13 mouse cellular contexts compared by ENCODE assay signal in the genomic region with DNA sequence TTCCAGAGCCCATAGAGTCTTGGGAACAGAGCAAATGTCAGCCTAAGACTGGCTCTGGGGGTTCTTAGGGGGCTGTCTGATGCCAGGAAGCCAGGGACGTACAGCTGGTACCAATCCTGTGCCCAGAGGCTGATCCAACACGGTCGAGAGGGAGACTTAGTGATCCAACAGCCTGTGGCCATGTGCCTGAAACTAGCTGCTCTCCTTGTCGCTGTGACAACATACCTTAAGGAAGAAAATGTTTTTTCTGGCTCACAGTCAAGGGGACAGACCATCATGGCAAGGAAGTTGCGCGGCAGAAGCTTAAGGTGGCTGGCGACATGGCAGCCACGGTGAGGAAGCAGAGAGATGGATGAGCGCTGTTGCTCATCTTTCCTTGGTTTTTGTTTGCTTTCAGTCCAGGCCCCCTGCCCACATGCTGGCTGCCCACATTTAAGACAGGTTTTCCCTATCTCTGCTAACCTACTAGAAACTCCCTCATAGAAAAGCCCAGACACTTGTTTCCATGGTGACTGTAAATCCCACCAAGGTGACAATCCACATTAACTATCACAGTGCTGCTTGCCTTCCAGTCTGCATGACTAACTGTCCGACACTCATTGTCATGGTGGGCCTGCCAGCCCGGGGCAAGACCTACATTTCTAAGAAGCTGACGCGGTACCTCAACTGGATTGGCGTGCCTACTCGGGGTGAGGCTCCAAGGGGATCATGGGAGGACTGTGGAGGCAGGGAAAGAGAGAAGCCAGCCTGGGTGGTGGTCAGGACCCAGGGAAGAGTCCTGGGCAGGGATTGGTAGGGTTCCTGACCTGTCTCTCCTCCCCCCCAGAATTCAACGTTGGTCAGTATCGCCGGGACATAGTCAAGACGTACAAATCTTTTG. TPM values are rescaled to one million over a fixed set of nuclear protein-coding genes. Genes with fewer than 3 reads are reported as not detected.
DNase-seq lines count a peak whose midpoint lies in the region; ATAC-seq and TF ChIP-seq lines count a peak whose summit lies in the region.
"Had no signal": no experiment of that assay in that cellular context is flagged by ENCODE, and none has a peak within 500 bp of the region (broad histone marks: within the 10 kb centered on the region; RNA-seq: fewer than 3 reads in every experiment).

No protein-coding gene starts in this region.

- no peaks in the 10 kb centered on the region for H3K27me3 ChIP-seq in hindbrain, embryonic 13.5 days
- H3K27me3 ChIP-seq in hindbrain, embryonic 10.5 days (ENCODE audit: insufficient read depth, poor library complexity, severe bottlenecking) = no peaks in the 10 kb centered on the region
- H3K27me3 ChIP-seq in neural tube, embryonic 13.5 days = no peaks in the 10 kb centered on the region
- no peaks in the 10 kb centered on the region for H3K27me3 ChIP-seq in neural tube, embryonic 15.5 days (replicated peaks)
- H3K27me3 ChIP-seq in midbrain, postnatal 0 days (ENCODE audit: insufficient read depth, low read length) = no peaks in the 10 kb centered on the region
- H3K27me3 ChIP-seq: forebrain, embryonic 12.5 days had no signal

- ATAC-seq in hindbrain, embryonic 13.5 days (ENCODE audit: low FRiP score) = no peak
- ATAC-seq in neural tube, embryonic 13.5 days (ENCODE audit: low read depth) = no peak
- ATAC-seq in neural tube, embryonic 15.5 days (ENCODE audit: low FRiP score) = no peak
- ATAC-seq in midbrain, postnatal 0 days (ENCODE audit: low FRiP score) = peak; percentile 42; the same call in 1 of the 2 replicates
- ATAC-seq in inflammation-experienced regulatory T-cells, adult 6 months = no peak

- peaks cover 7% of the 10 kb centered on the region for H3K36me3 ChIP-seq in hindbrain, embryonic 13.5 days
- H3K36me3 ChIP-seq in hindbrain, embryonic 10.5 days = no peaks in the 10 kb centered on the region
- H3K36me3 ChIP-seq in neural tube, embryonic 13.5 days = peaks cover 7% of the 10 kb centered on the region
- H3K36me3 ChIP-seq in neural tube, embryonic 15.5 days = peaks cover 15% of the 10 kb centered on the region
- H3K36me3 ChIP-seq in midbrain, postnatal 0 days (ENCODE audit: insufficient read depth, low read length) = peaks cover 8% of the 10 kb centered on the region; the same call in 1 of the 2 replicates
- H3K36me3 ChIP-seq: embryonic facial prominence, embryonic 10.5 days; forebrain, embryonic 12.5 days had no signal

- 0 out of 2 replicates have a peak overlapping the region, but pooled peaks have one; percentile 13 for H3K9ac ChIP-seq in hindbrain, embryonic 13.5 days
- H3K9ac ChIP-seq in neural tube, embryonic 13.5 days = peak overlapping the region; percentile 23; the same call in 1 of the 2 replicates
- H3K9ac ChIP-seq in neural tube, embryonic 15.5 days (replicated peaks) = no peak overlapping the region
- H3K9ac ChIP-seq in midbrain, postnatal 0 days (replicated peaks; ENCODE audit: low read length, poor library complexity, severe bottlenecking) = no peak overlapping the region
- H3K9ac ChIP-seq: forebrain, embryonic 12.5 days had no signal

- no peak for DNase-seq in hindbrain, embryonic 10.5 days (ENCODE audit: low spot score)
- peak; percentile 17 for DNase-seq in midbrain, postnatal 0 days (ENCODE audit: low spot score)
- no peak for DNase-seq in Muller cell, postnatal 12 days (ENCODE audit: inconsistent ontology term)
- DNase-seq: heart, postnatal 10 days; kidney, adult 11 months; thymus, postnatal 4 days had no signal

- WGBS in hindbrain, embryonic 13.5 days = 87% methylated on average over 19 of the region's 19 CpGs
- 88% methylated on average over 19 of the region's 19 CpGs for WGBS in hindbrain, embryonic 10.5 days
- 86% methylated on average over 19 of the region's 19 CpGs for WGBS in neural tube, embryonic 13.5 days
- 87% methylated on average over 19 of the region's 19 CpGs for WGBS in neural tube, embryonic 15.5 days
- WGBS in midbrain, postnatal 0 days = 65% methylated on average over 19 of the region's 19 CpGs

- H3K4me1 ChIP-seq in hindbrain, embryonic 13.5 days (replicated peaks) = peaks cover 24% of the 10 kb centered on the region; the same call in 1 of the 2 replicates
- H3K4me1 ChIP-seq in hindbrain, embryonic 10.5 days (replicated peaks) = peaks cover 11% of the 10 kb centered on the region; the same call in 1 of the 2 replicates
- H3K4me1 ChIP-seq in neural tube, embryonic 13.5 days (replicated peaks) = 0 out of 2 replicates have a peak, but pooled peaks cover 14% of the 10 kb centered on the region
- peaks cover 18% of the 10 kb centered on the region for H3K4me1 ChIP-seq in neural tube, embryonic 15.5 days
- no peaks in the 10 kb centered on the region for H3K4me1 ChIP-seq in brown adipose tissue, adult 24 weeks (ENCODE audit: control insufficient read depth, insufficient read depth, insufficient read length, low read length)
- no peaks in the 10 kb centered on the region for H3K4me1 ChIP-seq in midbrain, postnatal 0 days (ENCODE audit: insufficient read depth, low read length)

- TF ChIP-seq CTCF in midbrain, postnatal 0 days (IDR thresholded peaks at IDR 0.05) = no peak

- H3K4me3 ChIP-seq in hindbrain, embryonic 13.5 days = no peak overlapping the region
- H3K4me3 ChIP-seq in hindbrain, embryonic 10.5 days = no peak overlapping the region
- no peak overlapping the region for H3K4me3 ChIP-seq in neural tube, embryonic 13.5 days
- no peak overlapping the region for H3K4me3 ChIP-seq in neural tube, embryonic 15.5 days (replicated peaks)
- no peak overlapping the region for H3K4me3 ChIP-seq in brown adipose tissue, adult 24 weeks (ENCODE audit: insufficient read depth, low read depth, low read length)
- no peak overlapping the region for H3K4me3 ChIP-seq in midbrain, postnatal 0 days (ENCODE audit: low read depth, low read length)
- H3K4me3 ChIP-seq: embryonic facial prominence, embryonic 10.5 days; forebrain, embryonic 12.5 days had no signal

- no peak overlapping the region for H3K4me2 ChIP-seq in hindbrain, embryonic 13.5 days
- no peak overlapping the region for H3K4me2 ChIP-seq in neural tube, embryonic 13.5 days
- no peak overlapping the region for H3K4me2 ChIP-seq in neural tube, embryonic 15.5 days
- peak overlapping the region; percentile 15; the same call in 1 of the 2 replicates for H3K4me2 ChIP-seq in midbrain, postnatal 0 days (ENCODE audit: low read depth, low read length, poor library complexity, severe bottlenecking)
- H3K4me2 ChIP-seq: forebrain, embryonic 12.5 days had no signal

- H3K27ac ChIP-seq in hindbrain, embryonic 13.5 days = no peak overlapping the region
- no peak overlapping the region for H3K27ac ChIP-seq in hindbrain, embryonic 10.5 days
- no peak overlapping the region for H3K27ac ChIP-seq in neural tube, embryonic 13.5 days (replicated peaks)
- no peak overlapping the region for H3K27ac ChIP-seq in neural tube, embryonic 15.5 days (replicated peaks)
- H3K27ac ChIP-seq in brown adipose tissue, adult 24 weeks (replicated peaks; ENCODE audit: low read depth, low read length) = peak overlapping the region; percentile 75
- peak overlapping the region; percentile 69 for H3K27ac ChIP-seq in midbrain, postnatal 0 days (ENCODE audit: low read depth, low read length)
- H3K27ac ChIP-seq: embryonic facial prominence, embryonic 10.5 days; forebrain, embryonic 12.5 days had no signal

- H3K9me3 ChIP-seq in hindbrain, embryonic 13.5 days = no peaks in the 10 kb centered on the region
- H3K9me3 ChIP-seq in hindbrain, embryonic 10.5 days = no peaks in the 10 kb centered on the region
- H3K9me3 ChIP-seq in neural tube, embryonic 13.5 days = no peaks in the 10 kb centered on the region
- no peaks in the 10 kb centered on the region for H3K9me3 ChIP-seq in neural tube, embryonic 15.5 days (replicated peaks)
- H3K9me3 ChIP-seq in midbrain, postnatal 0 days (ENCODE audit: low read length) = no peaks in the 10 kb centered on the region
- H3K9me3 ChIP-seq: embryonic facial prominence, embryonic 10.5 days; forebrain, embryonic 12.5 days had no signal

RNA-seq across cellular contexts. Expression of a gene that starts 6.9 kb away (rescaled TPM):
- 26.3 and 34.2 TPM in 2 replicates for polyA plus RNA-seq in hindbrain, embryonic 13.5 days (2015; fragmentation: Nextera tagmentation; extraction: Ambion mirVana)
- 11.9 and 17.6 TPM in 2 replicates for polyA plus RNA-seq in hindbrain, embryonic 10.5 days (2016; fragmentation: Nextera tagmentation; extraction: Ambion mirVana)
- 19.9 and 22.4 TPM in 2 replicates for polyA plus RNA-seq in neural tube, embryonic 13.5 days (2015; fragmentation: Nextera tagmentation; extraction: Ambion mirVana)
- 26.3 and 30.1 TPM in 2 replicates for polyA plus RNA-seq in neural tube, embryonic 15.5 days (2015; fragmentation: Nextera tagmentation; extraction: Ambion mirVana)
- polyA plus RNA-seq in brown adipose tissue, adult 24 weeks (2012; ENCODE audit: insufficient read depth, insufficient read length, missing spikeins) = 3.4 and 3.8 TPM in 2 replicates
- 46.1 and 51.7 TPM in 2 replicates for total RNA-seq in midbrain, postnatal 0 days (2014; rRNA removed)
- polyA plus RNA-seq in midbrain, postnatal 0 days (2015; fragmentation: Nextera tagmentation; extraction: Ambion mirVana) = 24.1 and 28.6 TPM in 2 replicates
- polyA plus RNA-seq in inflammation-experienced regulatory T-cells, adult 6 months (2017; shearing (Covaris generic)) = 1 to 10 TPM; 2.7 to 4.4 (median 4.2) TPM

RNA-seq across cellular contexts. Expression of a gene that starts 12.7 kb away (rescaled TPM):
- not detected in 2 replicates for polyA plus RNA-seq in hindbrain, embryonic 13.5 days (2015; fragmentation: Nextera tagmentation; extraction: Ambion mirVana)
- polyA plus RNA-seq in hindbrain, embryonic 10.5 days (2016; fragmentation: Nextera tagmentation; extraction: Ambion mirVana) = not detected in 2 replicates
- not detected in 2 replicates for polyA plus RNA-seq in neural tube, embryonic 13.5 days (2015; fragmentation: Nextera tagmentation; extraction: Ambion mirVana)
- not detected in 2 replicates for polyA plus RNA-seq in neural tube, embryonic 15.5 days (2015; fragmentation: Nextera tagmentation; extraction: Ambion mirVana)
- not detected in 2 replicates for polyA plus RNA-seq in brown adipose tissue, adult 24 weeks (2012; ENCODE audit: insufficient read depth, insufficient read length, missing spikeins)
- total RNA-seq in midbrain, postnatal 0 days (2014; rRNA removed) = not detected in 2 replicates
- polyA plus RNA-seq in midbrain, postnatal 0 days (2015; fragmentation: Nextera tagmentation; extraction: Ambion mirVana) = not detected in 2 replicates
- not detected for polyA plus RNA-seq in inflammation-experienced regulatory T-cells, adult 6 months (2017; shearing (Covaris generic))
- total RNA-seq: heart, postnatal 10 days had no signal
- polyA plus RNA-seq: embryonic facial prominence, embryonic 10.5 days; forebrain, embryonic 12.5 days had no signal

RNA-seq across cellular contexts. Expression of a gene that starts 39.8 kb away (rescaled TPM):
- polyA plus RNA-seq in hindbrain, embryonic 13.5 days (2015; fragmentation: Nextera tagmentation; extraction: Ambion mirVana) = 64.6 and 66.2 TPM in 2 replicates
- polyA plus RNA-seq in hindbrain, embryonic 10.5 days (2016; fragmentation: Nextera tagmentation; extraction: Ambion mirVana) = 38.8 and 43.6 TPM in 2 replicates
- 58.7 and 59.9 TPM in 2 replicates for polyA plus RNA-seq in neural tube, embryonic 13.5 days (2015; fragmentation: Nextera tagmentation; extraction: Ambion mirVana)
- polyA plus RNA-seq in neural tube, embryonic 15.5 days (2015; fragmentation: Nextera tagmentation; extraction: Ambion mirVana) = 78.4 and 93.0 TPM in 2 replicates
- polyA plus RNA-seq in brown adipose tissue, adult 24 weeks (2012; ENCODE audit: insufficient read depth, insufficient read length, missing spikeins) = 30.4 and 48.6 TPM in 2 replicates
- 79.7 and 80.6 TPM in 2 replicates for total RNA-seq in midbrain, postnatal 0 days (2014; rRNA removed)
- 75.0 and 89.3 TPM in 2 replicates for polyA plus RNA-seq in midbrain, postnatal 0 days (2015; fragmentation: Nextera tagmentation; extraction: Ambion mirVana)
- 1,000 to 10,000 TPM; 1,866 to 3,808 (median 3,640) TPM for polyA plus RNA-seq in inflammation-experienced regulatory T-cells, adult 6 months (2017; shearing (Covaris generic))

RNA-seq across cellular contexts. Expression of a gene that starts 45.1 kb away (rescaled TPM):
- 1.1 and 1.7 TPM in 2 replicates for polyA plus RNA-seq in hindbrain, embryonic 13.5 days (2015; fragmentation: Nextera tagmentation; extraction: Ambion mirVana)
- 1.2 and 3.3 TPM in 2 replicates for polyA plus RNA-seq in hindbrain, embryonic 10.5 days (2016; fragmentation: Nextera tagmentation; extraction: Ambion mirVana)
- polyA plus RNA-seq in neural tube, embryonic 13.5 days (2015; fragmentation: Nextera tagmentation; extraction: Ambion mirVana) = 1.7 and 2.2 TPM in 2 replicates
- polyA plus RNA-seq in neural tube, embryonic 15.5 days (2015; fragmentation: Nextera tagmentation; extraction: Ambion mirVana) = 1.8 and 2.8 TPM in 2 replicates
- polyA plus RNA-seq in brown adipose tissue, adult 24 weeks (2012; ENCODE audit: insufficient read depth, insufficient read length, missing spikeins) = 0.21 and 1.1 TPM in 2 replicates
- total RNA-seq in midbrain, postnatal 0 days (2014; rRNA removed) = 1.7 and 4.5 TPM in 2 replicates
- 0.71 and 1.5 TPM in 2 replicates for polyA plus RNA-seq in midbrain, postnatal 0 days (2015; fragmentation: Nextera tagmentation; extraction: Ambion mirVana)
- under 1 TPM in 2 of 3 experiments, not detected in 1; 0.05 to 0.39 TPM for polyA plus RNA-seq in inflammation-experienced regulatory T-cells, adult 6 months (2017; shearing (Covaris generic))

Comparison
In these comparisons a context has a peak if more than half of its experiments do, and no peak if none do; other contexts are left out.
1. H3K9ac ChIP-seq: peak in hindbrain, embryonic 13.5 days (single experiment) and neural tube, embryonic 13.5 days (single experiment); none in neural tube, embryonic 15.5 days (single experiment) and midbrain, postnatal 0 days (single experiment).
2. H3K27ac ChIP-seq: peak in brown adipose tissue, adult 24 weeks (single experiment) and midbrain, postnatal 0 days (single experiment); none in hindbrain, embryonic 13.5 days (single experiment), hindbrain, embryonic 10.5 days (single experiment), neural tube, embryonic 13.5 days (single experiment) and neural tube, embryonic 15.5 days (single experiment).
3. RNA of a gene that starts 39.8 kb away (polyA plus RNA-seq): 1,866 to 3,808 TPM in inflammation-experienced regulatory T-cells, adult 6 months; 78.4 to 93.0 TPM in neural tube, embryonic 15.5 days, 75.0 to 89.3 TPM in midbrain, postnatal 0 days, 64.6 to 66.2 TPM in hindbrain, embryonic 13.5 days, 58.7 to 59.9 TPM in neural tube, embryonic 13.5 days, 30.4 to 48.6 TPM in brown adipose tissue, adult 24 weeks and 38.8 to 43.6 TPM in hindbrain, embryonic 10.5 days; every median in the first group is over 10 times any median in the second.